11 mouse cellular contexts compared by ENCODE assay signal in genomic region chr10:24235426-24236283, GRCm38 (mm10). TPM values are rescaled to one million over a fixed set of nuclear protein-coding genes. Genes with fewer than 3 reads are reported as not detected.
A peak's percentile ranks its signal among the peaks of the same experiment; 100 is the strongest.
DNase-seq lines count a peak whose midpoint lies in the region; ATAC-seq and TF ChIP-seq lines count a peak whose summit lies in the region.
"Had no signal": no experiment of that assay in that cellular context is flagged by ENCODE, and none has a peak within 500 bp of the region (broad histone marks: within the 10 kb centered on the region; RNA-seq: fewer than 3 reads in every experiment).

No protein-coding gene starts in this region.

- no peak for TF ChIP-seq CTCF in brain, embryonic 14.5 days (IDR thresholded peaks at IDR 0.05; ENCODE audit: borderline replicate concordance, extremely low read depth, insufficient read depth, insufficient read length)

- H3ac ChIP-seq in myocyte (ENCODE audit: control insufficient read depth, insufficient read length) = no peak overlapping the region

- H3K36me3 ChIP-seq in kidney, embryonic 15.5 days = no peaks in the 10 kb centered on the region
- no peaks in the 10 kb centered on the region for H3K36me3 ChIP-seq in hindbrain, embryonic 14.5 days (replicated peaks; ENCODE audit: control insufficient read depth, insufficient read depth)
- no peaks in the 10 kb centered on the region for H3K36me3 ChIP-seq in myocyte (ENCODE audit: control insufficient read depth, insufficient read depth)
- no peaks in the 10 kb centered on the region for H3K36me3 ChIP-seq in liver, embryonic 12.5 days
- H3K36me3 ChIP-seq: embryonic facial prominence, embryonic 12.5 days had no signal

- peak overlapping the region; percentile 34; the same call in 1 of the 2 replicates for H3K27ac ChIP-seq in kidney, embryonic 15.5 days
- H3K27ac ChIP-seq in hindbrain, embryonic 14.5 days = no peak overlapping the region
- H3K27ac ChIP-seq in liver, embryonic 12.5 days = no peak overlapping the region
- H3K27ac ChIP-seq: embryonic facial prominence, embryonic 12.5 days; liver, embryonic 14.5 days had no signal

- 0 out of 2 replicates have a peak, but pooled peaks cover 4% of the 10 kb centered on the region for H3K9me3 ChIP-seq in kidney, embryonic 15.5 days (replicated peaks)
- no peaks in the 10 kb centered on the region for H3K9me3 ChIP-seq in hindbrain, embryonic 14.5 days (ENCODE audit: control insufficient read depth, low read length)
- H3K9me3 ChIP-seq in liver, embryonic 12.5 days (replicated peaks) = no peaks in the 10 kb centered on the region

- TF ChIP-seq POLR2A in brain, embryonic 14.5 days (IDR thresholded peaks at IDR 0.05; ENCODE audit: borderline replicate concordance, extremely low read depth, insufficient read depth, insufficient read length, poor library complexity, severe bottlenecking) = no peak
- TF ChIP-seq POLR2A in myocyte (IDR thresholded peaks at IDR 0.05; ENCODE audit: insufficient read length, low read depth) = no peak

- H3K4me1 ChIP-seq in kidney, embryonic 15.5 days = peaks cover 3% of the 10 kb centered on the region; the same call in 1 of the 2 replicates
- H3K4me1 ChIP-seq in hindbrain, embryonic 14.5 days (replicated peaks; ENCODE audit: control insufficient read depth, insufficient read depth, low read length) = no peaks in the 10 kb centered on the region
- H3K4me1 ChIP-seq in liver, embryonic 12.5 days = no peaks in the 10 kb centered on the region
- H3K4me1 ChIP-seq: embryonic facial prominence, embryonic 12.5 days had no signal

- no peak overlapping the region for H3K9ac ChIP-seq in kidney, embryonic 15.5 days
- no peak overlapping the region for H3K9ac ChIP-seq in hindbrain, embryonic 14.5 days
- no peak overlapping the region for H3K9ac ChIP-seq in liver, embryonic 12.5 days
- H3K9ac ChIP-seq: embryonic facial prominence, embryonic 12.5 days; liver, embryonic 14.5 days had no signal

- DNase-seq in kidney, postnatal 10 days = no peak
- DNase-seq in brain, embryonic 14.5 days (ENCODE audit: low read depth) = peak; percentile 64
- DNase-seq in hindbrain, embryonic 14.5 days (ENCODE audit: low spot score) = no peak
- no peak for DNase-seq in testis, postnatal 14 days (ENCODE audit: low spot score)
- DNase-seq in heart, adult 11 months = no peak
- DNase-seq: kidney, postnatal 36 days had no signal

- H3K4me3 ChIP-seq in kidney, embryonic 15.5 days (replicated peaks) = no peak overlapping the region
- peak overlapping the region; percentile 3; the same call in 1 of the 2 replicates for H3K4me3 ChIP-seq in hindbrain, embryonic 14.5 days (replicated peaks; ENCODE audit: low read length)
- no peak overlapping the region for H3K4me3 ChIP-seq in myocyte
- H3K4me3 ChIP-seq in liver, embryonic 12.5 days = no peak overlapping the region
- H3K4me3 ChIP-seq: embryonic facial prominence, embryonic 12.5 days had no signal

- WGBS in kidney, embryonic 15.5 days = 43% methylated on average over 23 of the region's 23 CpGs
- 43% methylated on average over 23 of the region's 23 CpGs for WGBS in hindbrain, embryonic 14.5 days
- WGBS in liver, embryonic 12.5 days (ENCODE audit: insufficient replicate concordance) = 69% methylated on average over 23 of the region's 23 CpGs

- peak overlapping the region; percentile 42 for H3K4me2 ChIP-seq in kidney, embryonic 15.5 days
- peak overlapping the region; percentile 38 for H3K4me2 ChIP-seq in hindbrain, embryonic 14.5 days (replicated peaks)
- peak overlapping the region; percentile 18 for H3K4me2 ChIP-seq in myocyte (ENCODE audit: low read depth)
- H3K4me2 ChIP-seq in liver, embryonic 12.5 days = no peak overlapping the region
- H3K4me2 ChIP-seq: embryonic facial prominence, embryonic 12.5 days had no signal

- no peaks in the 10 kb centered on the region for H3K27me3 ChIP-seq in kidney, embryonic 15.5 days
- no peaks in the 10 kb centered on the region for H3K27me3 ChIP-seq in hindbrain, embryonic 14.5 days (ENCODE audit: control insufficient read depth, insufficient read depth, low read length)
- H3K27me3 ChIP-seq in myocyte (ENCODE audit: control insufficient read depth, insufficient read depth, insufficient read length) = no peaks in the 10 kb centered on the region
- H3K27me3 ChIP-seq in liver, embryonic 12.5 days (replicated peaks) = no peaks in the 10 kb centered on the region
- H3K27me3 ChIP-seq: embryonic facial prominence, embryonic 12.5 days had no signal

- H3K79me2 ChIP-seq in myocyte (ENCODE audit: control insufficient read depth, insufficient read depth) = no peaks in the 10 kb centered on the region

- no peak for ATAC-seq in kidney, embryonic 15.5 days (replicated peaks; ENCODE audit: low FRiP score)
- ATAC-seq in hindbrain, embryonic 14.5 days (ENCODE audit: low FRiP score) = no peak
- no peak for ATAC-seq in liver, embryonic 12.5 days

TF ChIP-seq in myocyte, 11 proteins besides CTCF, POLR2A, EP300 and RAD21:
- TF ChIP-seq CEBPB (IDR thresholded peaks at IDR 0.05; ENCODE audit: insufficient read depth, poor library complexity, severe bottlenecking) (no peak), MYOD1 (IDR thresholded peaks at IDR 0.05; ENCODE audit: control insufficient read depth in 1 of 3, insufficient read length in 2 of 3, low read depth in 2 of 3) (peak in 1 of 3 experiments; percentile 44)

RNA-seq across cellular contexts. Expression of gene Moxd1, which starts 12.3 kb away (rescaled TPM):
- 21.4 and 26.1 TPM in 2 replicates for polyA plus RNA-seq in kidney, embryonic 15.5 days (2015; fragmentation: Nextera tagmentation; extraction: Ambion mirVana)
- polyA plus RNA-seq in brain, embryonic 14.5 days (2012; rRNA removed) = 2.0 and 5.0 TPM in 2 replicates
- polyA plus RNA-seq in hindbrain, embryonic 14.5 days (2014; fragmentation: Nextera tagmentation; extraction: Ambion mirVana) = 8.2 and 11.1 TPM in 2 replicates
- polyA plus RNA-seq in myocyte (2012; fragmentation: generic; extraction: Trizol) = not detected
- polyA plus RNA-seq in liver, embryonic 12.5 days (2016; fragmentation: Nextera tagmentation; extraction: Ambion mirVana) = 1.0 and 1.1 TPM in 2 replicates
